Mouse (Mus musculus) neural tube, embryonic 15.5 days (tissue): ENCODE results near the gene Kazn. TPM values are rescaled to one million over a fixed set of nuclear protein-coding genes. Genes with fewer than 3 reads are reported as not detected.

Experiments used
- ATAC-seq: fragments of 200-750 bp; cut with Nextera tagmentation; 2 replicates; pipeline ENCODE4 v1.8.0; 2017; ENCODE audit warnings: mild to moderate bottlenecking, moderate TSS enrichment, moderate library complexity; ENCODE audit not compliant: low FRiP score
- H3K27ac ChIP-seq: fragments of 300-500 bp; sonication (generic); replicated peaks from 2 replicates; pipeline ENCODE4 v1.5.1; 2015; ENCODE audit warnings: mild to moderate bottlenecking, inconsistent platforms
- H3K27me3 ChIP-seq: fragments of 300-500 bp; sonication (generic); replicated peaks from 2 replicates; pipeline ENCODE4 v1.6.1; 2015; ENCODE audit warnings: inconsistent platforms
- H3K36me3 ChIP-seq: fragments of 300-500 bp; sonication (generic); 2 replicates; pipeline ENCODE4 v1.6.1; 2015; ENCODE audit warnings: inconsistent platforms
- H3K4me1 ChIP-seq: fragments of 300-500 bp; sonication (generic); 2 replicates; pipeline ENCODE4 v1.6.1; 2015; ENCODE audit warnings: inconsistent platforms
- H3K4me2 ChIP-seq: fragments of 300-500 bp; sonication (generic); 2 replicates; pipeline ENCODE4 v1.6.1; 2015; ENCODE audit warnings: inconsistent platforms, mild to moderate bottlenecking, moderate library complexity
- H3K4me3 ChIP-seq: fragments of 300-500 bp; sonication (generic); replicated peaks from 2 replicates; pipeline ENCODE4 v1.5.1; 2015; ENCODE audit warnings: mild to moderate bottlenecking, inconsistent platforms
- H3K9ac ChIP-seq: fragments of 300-500 bp; sonication (generic); replicated peaks from 2 replicates; pipeline ENCODE4 v1.6.1; 2015; ENCODE audit warnings: mild to moderate bottlenecking, inconsistent platforms
- H3K9me3 ChIP-seq: fragments of 300-500 bp; sonication (generic); replicated peaks from 2 replicates; pipeline ENCODE4 v1.6.1; 2016; ENCODE audit warnings: inconsistent platforms
- WGBS: fragments of 180-500 bp; shearing (Covaris S2); methylation state at CpG from one replicate; pipeline ENCODE4 v1.1.7; 2015; ENCODE audit warnings: mixed read lengths; 5-methylcytosine and 5-hydroxymethylcytosine counted together
- polyA plus RNA-seq: library from polyadenylated mRNA; unstranded; fragments of >200 nt; fragmentation: Nextera tagmentation; extraction: Ambion mirVana; gene quantifications from 2 replicates; pipeline ENCODE4 v1.2.1, GENCODE M21; 2015

The Kazn gene
- polyA plus RNA-seq, 1 experiment from 2014 or later = 25.5 TPM

- peak overlapping the region; percentile 49; the same call in 1 of the 2 replicates for H3K27ac ChIP-seq
These were observed 79.2 kb downstream of the Kazn start for GRCm38 (mm10) chr4:142160041-142160440.

GRCm38 (mm10) chr4:142156506-142156905, 82.7 kb downstream of the Kazn start:
- H3K9ac ChIP-seq = no peak overlapping the region
- peaks cover 3% of the 10 kb centered on the region; the same call in 1 of the 2 replicates for H3K36me3 ChIP-seq
- H3K27me3 ChIP-seq = no peaks in the 10 kb centered on the region
- H3K4me3 ChIP-seq = no peak overlapping the region
- 76% methylated on average over 5 of the region's 5 CpGs for WGBS
- no peaks in the 10 kb centered on the region for H3K9me3 ChIP-seq
- H3K4me1 ChIP-seq = peaks cover 3% of the 10 kb centered on the region; the same call in 1 of the 2 replicates
- no peak overlapping the region for H3K4me2 ChIP-seq
- H3K27ac ChIP-seq = no peak overlapping the region
- ATAC-seq = no peak

More at GRCm38 (mm10) chr4:142160041-142160440, 79.2 kb downstream of the Kazn start:
- H3K4me3 ChIP-seq = no peak overlapping the region
- 46% methylated on average over 8 of the region's 8 CpGs for WGBS
- H3K9me3 ChIP-seq = no peaks in the 10 kb centered on the region
- H3K27me3 ChIP-seq = no peaks in the 10 kb centered on the region
- no peak for ATAC-seq
- no peak overlapping the region for H3K9ac ChIP-seq
- H3K36me3 ChIP-seq = peaks cover 3% of the 10 kb centered on the region; the same call in 1 of the 2 replicates
- H3K4me1 ChIP-seq = 0 out of 2 replicates have a peak, but pooled peaks cover 7% of the 10 kb centered on the region
- H3K4me2 ChIP-seq = no peak overlapping the region

- H3K9me3 ChIP-seq = no peaks in the 10 kb centered on the region
- no peaks in the 10 kb centered on the region for H3K27me3 ChIP-seq
- peaks cover 11% of the 10 kb centered on the region for H3K36me3 ChIP-seq
- peaks cover 3% of the 10 kb centered on the region; the same call in 1 of the 2 replicates for H3K4me1 ChIP-seq
- H3K4me2 ChIP-seq = no peak overlapping the region
- WGBS = 76% methylated on average over 11 of the region's 11 CpGs
- no peak for ATAC-seq
- H3K27ac ChIP-seq = no peak overlapping the region
- no peak overlapping the region for H3K9ac ChIP-seq
- H3K4me3 ChIP-seq = no peak overlapping the region
These were observed 85.0 kb downstream of the Kazn start for GRCm38 (mm10) chr4:142154246-142154645.

GRCm38 (mm10) chr4:142153526-142153925, 85.7 kb downstream of the Kazn start:
- no peaks in the 10 kb centered on the region for H3K9me3 ChIP-seq
- no peaks in the 10 kb centered on the region for H3K27me3 ChIP-seq
- ATAC-seq = peak; percentile 81
- no peak overlapping the region for H3K4me2 ChIP-seq
- peaks cover 3% of the 10 kb centered on the region; the same call in 1 of the 2 replicates for H3K4me1 ChIP-seq
- no peak overlapping the region for H3K9ac ChIP-seq
- no peak overlapping the region for H3K27ac ChIP-seq
- H3K4me3 ChIP-seq = no peak overlapping the region
- peaks cover 13% of the 10 kb centered on the region for H3K36me3 ChIP-seq
- WGBS = 2% methylated on average over 2 of the region's 2 CpGs

DNA sequence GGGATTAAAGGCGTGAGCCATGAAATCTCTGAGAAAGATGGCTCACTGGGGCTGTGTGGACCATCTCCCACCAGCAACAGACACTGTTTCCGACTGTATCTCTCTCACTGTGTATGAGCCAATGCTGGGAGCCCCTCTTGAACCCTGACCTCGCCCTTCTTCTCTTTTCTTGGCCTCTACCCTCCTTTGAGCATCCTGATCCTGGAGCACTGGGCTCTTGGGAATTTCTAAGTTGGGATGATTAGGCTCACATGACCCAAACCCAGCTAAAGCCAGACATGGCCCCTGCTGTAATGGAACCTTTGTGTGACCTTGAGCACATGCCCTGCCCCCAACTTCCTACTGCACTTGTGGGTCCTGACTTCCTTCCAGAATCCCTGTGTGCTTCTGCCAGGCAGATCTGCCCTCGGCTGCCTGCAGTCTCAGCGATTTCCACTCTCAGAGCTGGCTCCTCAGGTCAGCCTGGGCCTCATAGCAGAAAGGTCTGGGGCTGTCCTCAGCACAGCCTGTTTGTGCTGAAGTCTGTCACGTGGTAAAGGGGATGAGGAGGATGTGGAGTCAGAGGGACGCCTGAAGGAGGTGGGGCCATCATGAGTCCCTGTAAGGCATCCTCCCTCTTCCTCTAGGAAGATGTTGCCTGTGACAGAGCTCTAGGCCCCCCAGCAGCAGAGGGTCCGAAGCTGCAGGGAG, 86.3 kb downstream of the Kazn start:
- ATAC-seq = 0 out of 2 replicates have a peak, but pooled peaks have one; percentile 12
- peaks cover 18% of the 10 kb centered on the region for H3K36me3 ChIP-seq
- no peak overlapping the region for H3K4me3 ChIP-seq
- no peaks in the 10 kb centered on the region for H3K9me3 ChIP-seq
- H3K27me3 ChIP-seq = no peaks in the 10 kb centered on the region
- no peak overlapping the region for H3K27ac ChIP-seq
- 74% methylated on average over 8 of the region's 8 CpGs for WGBS
- H3K9ac ChIP-seq = no peak overlapping the region
- H3K4me2 ChIP-seq = no peak overlapping the region
- H3K4me1 ChIP-seq = peaks cover 3% of the 10 kb centered on the region; the same call in 1 of the 2 replicates

GRCm38 (mm10) chr4:142150086-142150485, 89.1 kb downstream of the Kazn start:
- no peaks in the 10 kb centered on the region for H3K9me3 ChIP-seq
- H3K4me3 ChIP-seq = no peak overlapping the region
- no peak overlapping the region for H3K9ac ChIP-seq
- peaks cover 3% of the 10 kb centered on the region; the same call in 1 of the 2 replicates for H3K4me1 ChIP-seq
- no peaks in the 10 kb centered on the region for H3K27me3 ChIP-seq
- H3K36me3 ChIP-seq = peaks cover 36% of the 10 kb centered on the region
- no peak for ATAC-seq
- H3K27ac ChIP-seq = no peak overlapping the region
- 82% methylated on average over 2 of the region's 2 CpGs for WGBS
- H3K4me2 ChIP-seq = no peak overlapping the region

GRCm38 (mm10) chr4:142149202-142149601, 90.0 kb downstream of the Kazn start:
- peaks cover 3% of the 10 kb centered on the region; the same call in 1 of the 2 replicates for H3K4me1 ChIP-seq
- ATAC-seq = no peak
- H3K27ac ChIP-seq = no peak overlapping the region
- H3K9me3 ChIP-seq = no peaks in the 10 kb centered on the region
- H3K27me3 ChIP-seq = no peaks in the 10 kb centered on the region
- no peak overlapping the region for H3K9ac ChIP-seq
- WGBS = 86% methylated on average over 9 of the region's 9 CpGs
- no peak overlapping the region for H3K4me3 ChIP-seq
- no peak overlapping the region for H3K4me2 ChIP-seq
- H3K36me3 ChIP-seq = peaks cover 45% of the 10 kb centered on the region

DNA sequence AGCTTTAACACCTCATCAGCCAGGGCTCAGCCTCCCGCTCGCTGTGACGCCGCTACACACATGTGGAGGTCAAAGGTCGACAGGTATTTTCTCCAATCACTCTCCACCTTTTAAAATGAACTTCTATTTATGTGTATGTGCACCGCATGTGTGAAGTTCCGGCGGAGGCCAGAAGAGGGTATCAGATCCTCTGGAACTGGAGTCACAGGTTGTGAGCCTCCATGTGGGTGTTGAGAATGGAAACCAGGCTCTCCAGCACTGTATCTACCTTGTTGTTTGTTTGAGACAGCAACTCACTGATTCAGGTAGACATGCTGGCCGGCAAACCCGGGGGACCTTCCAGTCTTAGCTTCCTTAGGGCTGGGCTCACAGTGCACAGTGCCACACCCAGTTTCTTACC, 91.5 kb downstream of the Kazn start:
- Histone ChIP-seq H3K27ac (no peak overlapping the region), H3K4me2 (no peak overlapping the region), H3K4me1 (no peaks in the 10 kb centered on the region), H3K27me3 (no peaks in the 10 kb centered on the region), H3K9me3 (no peaks in the 10 kb centered on the region), H3K36me3 (peaks cover 52% of the 10 kb centered on the region), H3K9ac (no peak overlapping the region), H3K4me3 (no peak overlapping the region)
- 98% methylated on average over 10 of the region's 10 CpGs for WGBS
- no peak for ATAC-seq

DNA sequence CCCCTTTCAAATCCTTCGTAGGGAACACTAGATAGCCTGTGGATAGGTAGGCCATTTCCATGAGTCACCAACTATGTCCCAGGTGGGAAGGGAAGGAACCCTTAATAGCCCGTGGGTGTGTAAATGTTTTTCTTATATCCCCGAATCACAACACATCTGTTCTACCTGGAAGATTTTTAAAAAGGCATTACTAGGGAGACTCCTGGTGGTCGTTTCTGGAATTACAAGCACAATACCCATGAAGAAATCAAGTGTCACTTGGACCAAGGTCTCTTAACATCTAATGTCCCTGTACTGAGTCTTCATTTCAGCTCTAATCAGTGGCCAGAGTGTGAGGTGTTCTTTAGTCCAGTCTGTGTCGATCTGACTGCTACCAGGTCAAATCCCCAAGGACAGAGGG, 95.1 kb downstream of the Kazn start:
- H3K4me2 ChIP-seq = no peak overlapping the region
- 53% methylated on average over 5 of the region's 5 CpGs for WGBS

DNA sequence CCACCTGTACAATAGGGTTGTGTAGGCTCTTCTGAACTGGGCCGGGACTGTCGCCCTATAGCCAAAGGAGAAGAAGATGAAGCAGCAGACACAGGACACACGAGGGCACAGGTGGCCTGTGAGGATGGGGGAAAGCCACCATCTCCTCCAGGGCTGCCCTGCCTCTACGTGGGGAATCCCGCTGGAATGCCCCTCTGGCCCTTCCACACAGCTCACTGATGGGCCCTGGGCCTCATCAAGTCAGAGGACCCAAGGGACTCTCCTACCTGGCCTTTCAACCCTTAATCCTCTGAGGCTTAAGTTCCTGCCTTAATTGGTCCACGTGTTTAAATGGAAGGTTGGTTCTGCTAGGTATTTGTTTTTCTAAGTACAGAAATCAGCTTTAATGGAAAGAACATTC, 95.9 kb downstream of the Kazn start:
- peaks cover 5% of the 10 kb centered on the region; the same call in 1 of the 2 replicates for H3K4me1 ChIP-seq
- no peak overlapping the region for H3K9ac ChIP-seq
- no peak for ATAC-seq
- H3K27me3 ChIP-seq = no peaks in the 10 kb centered on the region
- no peak overlapping the region for H3K4me2 ChIP-seq
- no peak overlapping the region for H3K27ac ChIP-seq
- peaks cover 50% of the 10 kb centered on the region for H3K36me3 ChIP-seq
- no peaks in the 10 kb centered on the region for H3K9me3 ChIP-seq
- H3K4me3 ChIP-seq = no peak overlapping the region
- WGBS = 90% methylated on average over 6 of the region's 6 CpGs

More for the DNA sequence above, 95.1 kb downstream of the Kazn start:
- ATAC-seq = no peak
- no peaks in the 10 kb centered on the region for H3K27me3 ChIP-seq
- H3K4me1 ChIP-seq = no peaks in the 10 kb centered on the region
- H3K9ac ChIP-seq = no peak overlapping the region
- H3K9me3 ChIP-seq = no peaks in the 10 kb centered on the region
- no peak overlapping the region for H3K27ac ChIP-seq
- peaks cover 53% of the 10 kb centered on the region for H3K36me3 ChIP-seq
- no peak overlapping the region for H3K4me3 ChIP-seq

GRCm38 (mm10) chr4:142139729-142140128, 99.5 kb downstream of the Kazn start:
- H3K4me1 ChIP-seq = peaks cover 8% of the 10 kb centered on the region; the same call in 1 of the 2 replicates
- H3K36me3 ChIP-seq = peaks cover 22% of the 10 kb centered on the region
- ATAC-seq = no peak
- H3K9ac ChIP-seq = no peak overlapping the region
- no peaks in the 10 kb centered on the region for H3K27me3 ChIP-seq
- H3K4me2 ChIP-seq = no peak overlapping the region
- WGBS = 77% methylated on average over 5 of the region's 5 CpGs
- H3K9me3 ChIP-seq = no peaks in the 10 kb centered on the region
- no peak overlapping the region for H3K27ac ChIP-seq
- no peak overlapping the region for H3K4me3 ChIP-seq
